Mouse (Mus musculus) lung, postnatal 0 days (tissue): ENCODE data around the gene Erc1.

Experiments used
- CTCF ChIP-seq: IDR thresholded peaks from 2 replicates; pipeline ENCODE4 v1.5.1; 2016; ENCODE audit warnings: antibody characterized with exemption, mild to moderate bottlenecking
- EP300 ChIP-seq: IDR thresholded peaks from 2 replicates; pipeline ENCODE4 v1.6.1; 2016; ENCODE audit warnings: antibody characterized with exemption, mild to moderate bottlenecking, control low read depth

DNA sequence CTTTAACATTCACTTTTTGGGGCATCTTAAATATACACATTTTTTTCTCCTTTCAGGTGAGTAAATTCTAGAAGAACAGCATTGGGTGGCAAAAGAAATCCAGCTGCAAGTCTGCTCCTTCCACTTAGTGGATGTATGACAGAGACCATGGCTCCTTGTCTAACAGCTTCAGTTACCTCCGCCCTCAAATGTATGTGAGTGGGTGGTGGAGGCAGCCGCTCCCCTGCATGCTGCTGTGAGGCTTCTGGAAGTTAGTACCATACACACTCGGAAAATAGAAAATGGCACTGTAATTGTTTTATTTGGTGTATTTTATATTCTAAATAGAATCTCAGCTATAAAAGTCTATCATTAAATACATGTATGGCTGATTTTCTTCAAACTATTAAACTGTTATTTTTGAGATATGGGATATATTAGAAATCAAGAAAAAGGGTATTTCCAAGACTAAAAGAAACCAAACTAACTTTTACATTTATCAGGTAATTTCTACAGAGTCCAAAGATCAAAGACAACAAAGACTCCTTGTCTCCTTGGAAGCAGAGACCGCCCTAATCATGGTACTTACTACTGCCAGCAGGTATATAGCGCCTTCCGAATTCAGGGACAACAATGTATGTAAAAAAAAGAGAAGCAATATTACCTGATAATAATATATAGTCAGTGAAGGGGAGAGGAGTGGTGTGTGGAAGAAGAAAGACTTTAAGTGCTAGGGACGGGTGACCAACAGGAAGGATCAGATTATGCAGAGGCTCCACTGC is 190.4 kb downstream of the Erc1 start:
- no peak for TF ChIP-seq EP300
- no peak for TF ChIP-seq CTCF
